Mouse (Mus musculus) right cerebral cortex, adult 2 months (tissue): ENCODE data around the gene Snx25.
A peak's percentile ranks its signal among the peaks of the same experiment; 100 is the strongest.

ENCODE experiments used
- DNase-seq, 2 experiments: peaks; one replicate each; pipeline ENCODE4 v3.0.0; 2021 to 2022; ENCODE audit warnings: low spot score in 2 of 2

Snx25 gene

DNA sequence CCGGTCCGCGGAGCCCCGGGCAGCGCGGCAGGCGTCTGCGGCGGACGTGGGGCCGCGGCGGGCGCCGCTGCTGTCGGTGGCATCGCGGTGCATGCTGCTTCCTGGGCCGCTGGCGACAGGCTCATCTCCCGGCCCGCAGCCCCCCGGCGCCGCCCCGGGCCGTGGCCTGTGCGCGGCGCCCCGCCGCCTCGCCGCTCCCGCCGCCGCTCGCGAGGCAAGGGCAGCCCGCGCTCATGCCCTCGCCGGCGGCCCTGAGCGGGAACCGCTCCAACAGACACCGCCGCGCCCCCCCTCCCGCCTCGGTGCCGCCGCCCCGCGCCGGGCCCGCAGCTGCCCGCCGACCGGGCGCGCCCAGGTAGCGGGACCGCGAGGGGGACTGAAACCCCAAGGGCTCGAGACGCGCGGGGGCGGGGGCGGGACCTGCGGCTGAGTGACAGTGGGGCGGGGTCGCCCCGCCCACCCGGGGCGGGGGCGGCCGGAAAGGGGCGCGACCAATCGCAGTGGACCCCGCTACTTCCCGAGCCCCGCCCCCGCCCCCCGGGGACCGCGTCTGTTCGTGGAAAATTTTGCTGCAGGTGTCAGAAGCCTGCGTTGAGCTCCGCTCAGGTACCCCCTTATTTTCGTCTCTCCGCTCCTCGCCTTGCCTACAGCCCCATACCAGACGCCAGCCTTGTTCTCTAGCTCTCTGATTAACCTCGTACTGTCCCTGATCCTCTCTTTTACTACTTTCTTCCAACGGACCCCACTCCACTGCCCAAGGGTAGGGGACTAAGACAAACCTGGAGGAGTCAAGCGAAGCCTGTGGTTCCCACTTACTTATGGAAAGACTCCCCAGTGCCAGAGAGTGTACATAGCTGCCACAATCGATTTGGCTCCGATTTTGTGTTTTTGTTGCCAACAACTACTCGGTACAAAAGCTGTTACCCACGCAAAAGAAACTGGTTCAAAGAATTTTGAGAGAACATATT is at the start of gene Snx25:
Gene Snx25, minus strand, starts transcription at position 96 of the 968 bp plus-strand sequence.
- DNase-seq, result peak; percentile 79 to 81

- DNase-seq, result no peak
Observed at GRCm38 (mm10) chr8:46197673-46198072, 45.7 kb upstream of the Snx25 start.

- DNase-seq, result no peak
Observed at GRCm38 (mm10) chr8:46196877-46197276, 44.9 kb upstream of the Snx25 start.

GRCm38 (mm10) chr8:46193100-46193499 is 41.1 kb upstream of the Snx25 start:
- no peak for DNase-seq

- DNase-seq, result peak; percentile 68 to 73
Observed at GRCm38 (mm10) chr8:46185361-46185760, 33.4 kb upstream of the Snx25 start.

DNA sequence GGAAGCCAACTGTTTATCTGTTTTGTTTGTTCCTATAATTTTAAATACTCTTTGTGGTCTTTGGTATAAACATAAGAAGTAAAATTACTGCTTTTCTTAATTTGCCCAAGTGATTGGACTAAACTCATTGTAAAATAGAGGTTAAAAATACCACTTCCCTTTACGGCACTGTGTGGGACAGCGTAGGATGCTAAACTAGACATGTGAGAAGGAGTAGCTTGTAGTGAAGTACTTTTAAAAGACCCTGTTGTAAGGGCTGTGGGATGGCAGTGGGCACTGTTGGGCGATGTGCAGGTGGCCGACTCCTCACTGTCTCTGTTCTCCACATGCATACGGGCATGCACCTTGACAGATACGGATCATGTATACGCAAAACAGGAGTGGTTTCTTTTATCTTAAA is 28.2 kb upstream of the Snx25 start:
- peak in 1 of 2 experiments; percentile 35 for DNase-seq

- no peak for DNase-seq
Observed at GRCm38 (mm10) chr8:46173651-46174050, 21.7 kb upstream of the Snx25 start.

GRCm38 (mm10) chr8:46163870-46164190 is 11.9 kb upstream of the Snx25 start:
- no peak for DNase-seq

DNA sequence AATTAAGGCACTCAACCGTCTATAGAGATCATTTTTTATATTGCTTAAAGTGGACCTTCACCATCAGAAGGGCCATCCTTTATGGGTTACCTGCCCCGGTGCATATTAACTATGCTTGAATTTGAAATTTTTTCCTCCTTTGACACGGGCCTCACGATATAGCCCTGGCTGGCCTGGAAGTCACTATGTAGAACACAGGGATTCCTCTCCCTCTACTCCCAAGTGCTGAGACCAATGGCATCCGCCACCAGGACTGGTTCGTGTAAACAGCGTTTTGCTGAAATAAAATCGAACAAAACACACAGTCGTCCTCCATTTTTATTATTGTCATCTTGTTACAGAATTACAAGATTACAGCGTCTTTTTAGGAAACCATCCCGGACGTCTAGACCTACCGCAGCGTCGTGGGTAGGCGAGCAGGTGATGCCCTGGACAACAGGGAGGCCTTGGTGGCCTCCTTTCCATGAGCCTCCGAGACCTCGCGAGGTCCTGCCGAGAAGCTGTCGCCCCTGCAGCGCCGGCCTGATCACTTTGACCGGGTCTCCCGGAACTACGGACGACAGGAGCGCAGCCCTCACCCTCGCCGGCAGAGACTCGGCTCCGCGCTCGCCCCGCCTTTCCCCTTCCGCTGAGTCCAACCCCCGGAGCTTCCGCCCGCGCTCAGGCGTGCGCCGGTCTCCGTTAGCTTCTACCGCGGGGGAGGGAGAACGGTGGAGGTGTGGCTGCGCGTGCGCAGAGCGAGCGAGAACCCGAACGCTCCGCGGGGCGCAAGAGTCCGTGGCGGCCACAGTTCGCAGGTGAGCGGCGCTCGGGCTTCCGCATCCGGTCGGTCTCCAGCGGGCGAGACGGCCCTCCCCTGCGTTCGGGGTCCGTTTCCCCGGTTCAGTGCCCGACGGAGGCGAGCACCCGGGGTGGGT is 11.3 kb upstream of the Snx25 start:
- DNase-seq, result peak; percentile 93 to 97

- DNase-seq, result no peak
Observed at GRCm38 (mm10) chr8:46153042-46153441, 1.1 kb upstream of the Snx25 start.

DNA sequence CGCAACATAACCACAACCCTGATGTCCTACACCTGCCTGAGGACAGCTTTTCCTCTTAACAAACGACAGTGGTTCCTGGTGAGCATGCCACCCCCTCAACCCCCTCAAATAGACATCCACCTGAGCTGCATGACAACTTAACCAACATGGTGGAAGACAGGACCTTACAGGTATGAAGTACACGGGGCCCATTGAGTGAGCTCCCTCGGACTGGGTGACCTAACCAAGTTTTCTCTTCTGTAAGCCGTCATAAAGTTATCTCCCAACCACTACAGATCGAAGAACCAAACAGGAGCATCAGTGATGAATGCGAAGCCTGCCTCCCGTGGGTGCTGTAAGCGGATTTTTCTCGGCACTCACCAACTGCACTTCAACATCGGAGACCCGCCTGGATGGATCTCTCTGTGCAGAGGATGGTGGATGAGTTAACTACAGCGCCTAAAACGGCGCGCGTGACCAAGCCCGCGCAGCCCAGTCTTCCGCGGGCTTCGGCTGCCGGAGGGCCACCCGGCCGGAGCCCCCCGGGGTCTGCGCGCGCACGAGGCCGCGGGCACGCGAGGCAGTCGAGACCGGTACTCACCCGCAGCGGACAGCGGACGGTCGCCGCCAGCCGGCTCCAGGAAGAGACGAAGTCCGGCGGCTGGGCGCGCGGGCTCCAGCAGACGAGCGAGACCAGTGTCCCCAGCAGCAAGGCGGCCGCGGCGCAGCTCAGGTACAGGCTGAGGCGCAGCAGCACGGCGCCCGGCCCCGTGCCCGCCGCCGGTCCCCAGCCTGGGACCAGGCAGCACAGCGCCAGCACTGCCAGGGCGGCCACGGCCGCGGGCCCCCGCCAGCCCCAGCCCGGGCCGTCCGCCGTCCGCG is 527 bp downstream of the Snx25 start, which contains the start of gene Cfap97:
Gene Cfap97, plus strand, starts transcription at position 570 of the 861 bp plus-strand sequence.
- peak; percentile 47 to 66 for DNase-seq

DNA sequence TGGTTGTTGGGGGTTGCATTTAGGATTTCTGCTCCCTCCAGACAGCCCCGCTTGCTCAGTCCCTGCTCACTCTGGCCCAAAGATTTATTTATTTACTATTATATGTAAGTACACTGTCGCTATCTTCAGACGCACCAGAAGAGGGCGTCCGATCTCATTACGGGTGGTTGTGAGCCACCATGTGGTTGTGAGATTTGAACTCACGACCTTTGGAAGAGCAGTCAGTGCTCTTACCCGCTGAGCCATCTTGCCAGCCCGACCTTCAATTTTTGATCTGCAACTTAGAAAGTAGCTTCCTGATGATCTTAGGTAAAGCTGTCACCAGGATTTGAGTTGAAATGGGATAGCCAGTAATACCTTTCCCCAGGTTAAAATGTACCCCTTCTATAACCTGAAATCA is 2.2 kb downstream of the Snx25 start:
- DNase-seq, result no peak

DNA sequence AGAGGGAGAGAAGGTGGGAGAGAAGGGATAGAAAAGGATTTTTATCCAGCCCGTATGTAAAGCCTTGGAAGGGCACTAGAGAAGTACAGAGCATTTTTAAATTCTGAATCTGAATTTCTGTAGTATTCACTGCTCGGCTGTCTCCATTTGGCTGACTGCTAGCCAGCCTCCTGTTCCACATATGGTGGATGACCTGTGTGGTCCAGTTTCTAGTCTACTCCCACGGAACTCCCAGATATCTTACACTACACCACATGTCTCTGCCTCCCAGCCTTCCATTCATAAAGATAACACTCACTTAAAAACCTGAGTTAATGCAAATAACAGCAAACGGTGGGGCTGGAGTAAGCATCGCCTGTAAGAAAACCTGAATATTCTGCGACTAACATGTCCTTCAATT is 2.7 kb downstream of the Snx25 start:
- DNase-seq, result no peak

DNA sequence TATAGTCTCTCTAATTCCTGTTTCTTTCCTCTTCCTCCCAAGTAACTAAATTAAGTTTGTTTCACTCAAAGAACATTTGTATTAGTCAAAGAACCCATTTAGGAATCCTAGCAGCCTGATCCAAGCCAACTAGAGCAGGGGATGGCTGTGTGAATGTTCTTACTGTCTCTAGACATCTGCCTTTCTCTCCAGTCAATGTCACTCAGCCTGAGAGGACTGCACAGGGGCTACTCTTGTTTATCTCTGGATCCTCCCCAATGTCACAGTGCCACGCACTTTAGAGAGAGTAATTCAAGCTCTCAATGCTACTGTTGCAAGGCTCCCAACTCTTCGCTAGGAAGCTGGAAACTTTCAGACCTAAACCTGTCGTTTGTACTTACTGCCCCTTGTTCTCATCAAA is 5.8 kb downstream of the Snx25 start:
- no peak for DNase-seq

GRCm38 (mm10) chr8:46143924-46144323 is 8.0 kb downstream of the Snx25 start:
- DNase-seq, result no peak

DNA sequence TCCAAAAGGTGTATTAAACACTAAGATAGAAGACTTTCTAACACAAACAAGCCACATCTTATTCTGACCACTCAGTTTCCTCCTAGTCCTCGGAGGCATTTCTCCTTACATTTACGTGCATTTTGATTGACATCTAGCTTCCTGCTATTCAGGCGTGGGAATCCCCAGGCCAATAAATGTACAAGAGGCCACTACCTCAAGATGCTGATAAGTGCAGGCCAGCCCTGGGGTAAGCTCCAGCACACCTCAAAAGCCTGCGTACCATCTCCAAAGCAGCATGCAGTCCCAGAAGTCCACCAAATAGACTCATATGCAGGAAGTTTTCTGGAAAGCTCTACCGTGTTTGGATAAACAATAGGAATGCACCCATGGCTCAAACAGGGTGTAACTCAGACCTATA is 8.5 kb downstream of the Snx25 start:
- DNase-seq, result no peak

- DNase-seq, result no peak
Observed at GRCm38 (mm10) chr8:46142498-46143081, 9.4 kb downstream of the Snx25 start.

DNA sequence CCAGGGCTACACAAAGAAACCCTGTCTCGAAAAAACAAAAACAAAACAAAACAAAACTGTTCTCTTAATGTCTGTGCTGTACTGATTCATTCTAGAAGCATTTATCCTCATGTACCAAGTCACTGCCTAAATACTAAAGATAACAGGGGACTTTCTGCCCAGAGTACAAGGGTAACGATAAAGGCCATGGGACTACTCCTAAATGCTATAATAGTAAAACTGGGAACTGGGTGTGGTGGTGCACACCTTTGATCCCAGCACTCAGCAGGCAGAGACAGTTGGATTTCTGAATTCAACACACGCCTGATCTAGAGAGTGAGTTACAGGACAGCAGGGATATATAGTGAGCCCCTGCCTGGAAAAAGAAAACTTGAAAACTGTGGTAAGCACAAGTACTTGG is 10.3 kb downstream of the Snx25 start:
- DNase-seq, result no peak

GRCm38 (mm10) chr8:46140376-46141120 is 11.4 kb downstream of the Snx25 start:
- DNase-seq, result no peak

DNA sequence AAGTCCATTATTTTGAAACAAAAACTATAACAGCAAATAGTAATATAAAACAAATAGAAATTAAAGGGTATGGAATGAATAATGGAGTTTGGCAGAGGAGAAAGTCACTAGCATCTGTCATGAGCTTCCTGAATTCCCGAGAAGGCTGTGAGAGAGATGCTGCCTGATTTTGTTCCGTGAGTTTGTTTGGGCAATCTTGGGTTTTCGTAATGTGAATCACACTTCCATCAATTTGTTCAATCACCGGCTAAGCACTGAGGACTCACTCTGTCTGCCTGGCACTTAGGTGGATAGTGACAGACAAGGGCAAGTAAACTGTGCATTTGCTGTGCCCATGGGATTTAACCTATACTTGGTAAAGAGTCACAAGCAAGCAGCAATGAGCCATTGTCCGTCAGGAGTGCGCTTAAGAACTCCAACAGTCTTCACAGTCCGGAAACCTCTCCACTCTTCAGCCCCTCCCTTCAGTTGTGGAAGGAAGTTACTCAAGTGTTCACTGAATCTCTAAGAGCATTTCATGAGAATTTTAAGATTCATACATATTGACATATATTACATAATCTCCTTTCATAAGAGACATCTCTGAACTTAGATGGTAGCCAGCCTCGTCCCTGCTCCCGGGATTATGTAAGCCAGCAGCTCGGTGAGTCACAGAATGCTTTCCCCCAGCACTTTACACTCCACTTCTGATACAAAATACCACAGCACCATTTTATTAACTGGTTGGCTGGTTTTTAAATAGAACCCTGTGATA is 13.9 kb downstream of the Snx25 start:
- DNase-seq, result peak; percentile 26 to 38
